Mouse (Mus musculus) MEL (cell line): ENCODE results near the gene Smoc1. TPM values are rescaled to one million over a fixed set of nuclear protein-coding genes. Genes with fewer than 3 reads are reported as not detected.

Experiments
- DNase-seq: peaks from one replicate; pipeline ENCODE4 v3.0.0; 2011; ENCODE audit warnings: low read depth, low spot score
- H3K27ac ChIP-seq: 2 replicates; pipeline ENCODE4 v1.5.1; 2012; ENCODE audit warnings: low read depth, mild to moderate bottlenecking, control low read depth, low read length, moderate library complexity; ENCODE audit not compliant: control insufficient read depth
- H3K27me3 ChIP-seq, 2 experiments: fragments of 150-350 bp in 1 of 2; sonication (generic) in 1 of 2; 2 replicates each; pipeline ENCODE4 v1.6.1; 2012; ENCODE audit warnings: low read length in 2 of 2, mild to moderate bottlenecking in 2 of 2, improper control_type of control experiment in 1 of 2, moderate library complexity in 1 of 2; ENCODE audit not compliant: insufficient read depth in 2 of 2, control insufficient read depth in 1 of 2
- H3K36me3 ChIP-seq, 2 experiments: 2 replicates each; pipeline ENCODE4 v1.6.1; 2012 to 2014; ENCODE audit warnings: low read length in 2 of 2, improper control_type of control experiment in 1 of 2, inconsistent platforms in 1 of 2, mild to moderate bottlenecking in 1 of 2; ENCODE audit not compliant: insufficient read depth in 2 of 2, control insufficient read depth in 1 of 2
- H3K4me1 ChIP-seq, 2 experiments: fragments of 150-350 bp in 1 of 2; sonication (generic) in 1 of 2; 2 replicates each; pipeline ENCODE4 v1.6.1; 2012; ENCODE audit warnings: low read length in 2 of 2, improper control_type of control experiment in 1 of 2, mild to moderate bottlenecking in 1 of 2; ENCODE audit not compliant: insufficient read depth in 2 of 2, control insufficient read depth in 1 of 2
- H3K4me3 ChIP-seq, 2 experiments: fragments of 150-350 bp in 1 of 2; sonication (generic) in 1 of 2; 2 replicates each; pipeline ENCODE4 v1.5.1; 2012; ENCODE audit warnings: low read depth in 2 of 2, low read length in 2 of 2, mild to moderate bottlenecking in 2 of 2, moderate library complexity in 2 of 2, control low read depth in 1 of 2, improper control_type of control experiment in 1 of 2; ENCODE audit not compliant: control insufficient read depth in 1 of 2, insufficient read depth in 1 of 2
- H3K79me2 ChIP-seq: 2 replicates; pipeline ENCODE4 v1.6.1; 2012; ENCODE audit warnings: mild to moderate bottlenecking, low read length, moderate library complexity; ENCODE audit not compliant: control insufficient read depth, poor library complexity, insufficient read depth
- H3K9ac ChIP-seq: 2 replicates; pipeline ENCODE4 v1.6.1; 2012; ENCODE audit warnings: low read depth, mild to moderate bottlenecking, control low read depth, low read length, moderate library complexity; ENCODE audit not compliant: control insufficient read depth, poor library complexity, severe bottlenecking
- H3K9me3 ChIP-seq: fragments of 150-350 bp; sonication (generic); replicated peaks from 2 replicates; pipeline ENCODE4 v1.6.1; 2012; ENCODE audit warnings: mild to moderate bottlenecking, low read length, improper control_type of control experiment, moderate library complexity; ENCODE audit not compliant: insufficient read depth
- BHLHE40 ChIP-seq: IDR thresholded peaks from 2 replicates; pipeline ENCODE4 v1.6.1; 2012; ENCODE audit warnings: low read depth, mild to moderate bottlenecking, inconsistent platforms, low read length, improper control_type of control experiment, borderline replicate concordance
- CHD2 ChIP-seq: IDR thresholded peaks from 2 replicates; pipeline ENCODE4 v1.6.1; 2011; ENCODE audit warnings: low read length, improper control_type of control experiment
- CTCF ChIP-seq, 3 experiments: IDR thresholded peaks in 2 of 3; conservative IDR thresholded peaks in 1 of 3; 2 replicates each; pipeline ENCODE4 v1.5.1; 2011 to 2012; ENCODE audit warnings: low read length in 3 of 3, low read depth in 2 of 3, mild to moderate bottlenecking in 2 of 3, improper control_type of control experiment in 1 of 3, inconsistent platforms in 1 of 3, mixed read lengths in 1 of 3, moderate library complexity in 1 of 3; ENCODE audit not compliant: control insufficient read depth in 1 of 3, insufficient read depth in 1 of 3, poor library complexity in 1 of 3, severe bottlenecking in 1 of 3
- E2F4 ChIP-seq: IDR thresholded peaks from 2 replicates; pipeline ENCODE4 v1.6.1; 2011; ENCODE audit warnings: low read depth, low read length, improper control_type of control experiment, borderline replicate concordance
- EP300 ChIP-seq, 2 experiments: IDR thresholded peaks; 2 replicates each; pipeline ENCODE4 v1.6.1; 2011; ENCODE audit warnings: improper control_type of control experiment in 2 of 2, low read length in 2 of 2, low read depth in 1 of 2, mild to moderate bottlenecking in 1 of 2
- ETS1 ChIP-seq: IDR thresholded peaks from 2 replicates; pipeline ENCODE4 v1.6.1; 2012; ENCODE audit warnings: low read depth, mild to moderate bottlenecking, inconsistent platforms, low read length, improper control_type of control experiment, moderate library complexity
- HCFC1 ChIP-seq: IDR thresholded peaks from 2 replicates; pipeline ENCODE4 v1.6.1; 2012; ENCODE audit warnings: low read depth, mild to moderate bottlenecking, inconsistent platforms, low read length, improper control_type of control experiment, moderate library complexity
- JUND ChIP-seq: IDR thresholded peaks from 2 replicates; pipeline ENCODE4 v1.6.1; 2011; ENCODE audit warnings: low read depth, mild to moderate bottlenecking, improper control_type of control experiment, low read length
- MAFK ChIP-seq: IDR thresholded peaks from 2 replicates; pipeline ENCODE4 v1.6.1; 2011; ENCODE audit warnings: low read depth, mild to moderate bottlenecking, low read length, improper control_type of control experiment, borderline replicate concordance
- MAX ChIP-seq: IDR thresholded peaks from 2 replicates; pipeline ENCODE4 v1.6.1; 2011; ENCODE audit warnings: low read length, improper control_type of control experiment
- MEF2A ChIP-seq: IDR thresholded peaks from 2 replicates; pipeline ENCODE4 v1.6.1; 2014; ENCODE audit warnings: low read depth, mild to moderate bottlenecking, inconsistent platforms, low read length, improper control_type of control experiment; ENCODE audit not compliant: poor library complexity, insufficient replicate concordance, severe bottlenecking; ENCODE audit errors: extremely low read depth
- MYC ChIP-seq: IDR thresholded peaks from 2 replicates; pipeline ENCODE4 v1.6.1; 2011; ENCODE audit warnings: low read depth, mild to moderate bottlenecking, low read length, improper control_type of control experiment, moderate library complexity
- NELFE ChIP-seq: IDR thresholded peaks from 2 replicates; pipeline ENCODE4 v1.6.1; 2011; ENCODE audit warnings: low read depth, low read length, improper control_type of control experiment
- POLR2A ChIP-seq, 2 experiments: IDR thresholded peaks; 2 replicates each; pipeline ENCODE4 v1.6.1; 2011 to 2012; ENCODE audit warnings: low read length in 2 of 2, mild to moderate bottlenecking in 2 of 2, control low read depth in 1 of 2, improper control_type of control experiment in 1 of 2, low read depth in 1 of 2, moderate library complexity in 1 of 2; ENCODE audit not compliant: control insufficient read depth in 1 of 2, insufficient read depth in 1 of 2, poor library complexity in 1 of 2
- POLR2AphosphoS2 ChIP-seq: IDR thresholded peaks from 2 replicates; pipeline ENCODE4 v1.6.1; 2011; ENCODE audit warnings: low read length, improper control_type of control experiment
- SIN3A ChIP-seq: IDR thresholded peaks from 2 replicates; pipeline ENCODE4 v1.6.1; 2012; ENCODE audit warnings: low read length, improper control_type of control experiment, inconsistent platforms
- SMC3 ChIP-seq: IDR thresholded peaks from 2 replicates; pipeline ENCODE4 v1.6.1; 2011; ENCODE audit warnings: low read depth, low read length, improper control_type of control experiment
- TAL1 ChIP-seq: IDR thresholded peaks from 2 replicates; pipeline ENCODE4 v1.6.1; 2012; ENCODE audit warnings: mild to moderate bottlenecking, inconsistent platforms, low read length, moderate library complexity, mixed read lengths
- TBP ChIP-seq: IDR thresholded peaks from 2 replicates; pipeline ENCODE4 v1.8.0; 2011; ENCODE audit warnings: low read depth, low read length, improper control_type of control experiment
- UBTF ChIP-seq: IDR thresholded peaks from 2 replicates; pipeline ENCODE4 v1.6.1; 2012; ENCODE audit warnings: low read depth, mild to moderate bottlenecking, inconsistent platforms, low read length, improper control_type of control experiment, moderate library complexity, borderline replicate concordance; ENCODE audit not compliant: insufficient read depth
- USF2 ChIP-seq, 2 experiments: IDR thresholded peaks; 2 replicates each; pipeline ENCODE4 v1.6.1; 2011 to 2012; ENCODE audit warnings: improper control_type of control experiment in 2 of 2, low read length in 2 of 2, borderline replicate concordance in 1 of 2, inconsistent platforms in 1 of 2, low read depth in 1 of 2, mild to moderate bottlenecking in 1 of 2; ENCODE audit not compliant: insufficient read depth in 1 of 2
- ZC3H11A ChIP-seq: IDR thresholded peaks from 2 replicates; pipeline ENCODE4 v1.6.1; 2012; ENCODE audit warnings: low read depth, mild to moderate bottlenecking, inconsistent platforms, low read length, improper control_type of control experiment
- polyA plus RNA-seq, 2 experiments: library from polyadenylated mRNA; stranded (reverse) in 1 of 2; unstranded in 1 of 2; fragments of >175 nt in 1 of 2; fragments of >200 nt in 1 of 2; gene quantifications; 2 replicates each; pipeline versions ENCODE4 v1.2.1 to v1.2.4; 2012; ENCODE audit warnings: low replicate concordance in 2 of 2, low read depth in 1 of 2; ENCODE audit not compliant: insufficient read length in 2 of 2, insufficient read depth in 1 of 2, missing spikeins in 1 of 2
- total RNA-seq: library from RNA; depleted of rRNA; stranded (reverse); fragments of 300-350 nt; gene quantifications from 2 replicates; pipeline ENCODE4 v1.2.3, GENCODE M21; 2012

Smoc1 gene
- total and polyA plus RNA-seq, 3 experiments = 18.8 to 23.3 TPM; not detected in 1

DNA sequence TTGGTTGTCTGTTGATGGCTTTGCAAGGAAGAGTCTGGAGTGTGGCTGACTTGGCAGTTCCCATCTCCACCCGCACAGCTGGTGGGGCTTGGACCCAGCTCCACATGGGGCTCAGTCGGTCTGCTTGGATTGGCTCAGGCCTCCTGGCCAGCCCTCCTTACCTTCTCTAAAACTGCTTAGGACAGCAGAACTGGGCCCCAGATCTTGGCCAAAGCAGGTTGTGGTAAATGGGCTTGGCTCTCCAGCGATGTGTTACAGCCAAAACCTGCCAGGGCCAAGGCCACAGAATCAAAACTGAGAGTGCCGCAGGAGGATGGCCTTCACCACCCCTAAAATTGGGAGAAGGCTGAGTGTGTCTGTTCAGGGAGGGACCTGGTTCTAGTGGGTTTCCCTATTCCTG is 147.3 kb downstream of the Smoc1 start:
- DNase-seq = no peak
- H3K4me1 ChIP-seq = no peaks in the 10 kb centered on the region
- H3K9me3 ChIP-seq = no peaks in the 10 kb centered on the region
- H3K27ac ChIP-seq = no peak overlapping the region
- H3K27me3 ChIP-seq = no peaks in the 10 kb centered on the region
- no peak overlapping the region for H3K4me3 ChIP-seq
- no peaks in the 10 kb centered on the region; a peak in 1 of 4 replicates for H3K36me3 ChIP-seq
- H3K79me2 ChIP-seq = no peaks in the 10 kb centered on the region
- H3K9ac ChIP-seq = no peak overlapping the region
- no peak for TF ChIP-seq EP300 (IDR thresholded peaks at IDR 0.05; ENCODE audit: low read depth in 1 of 2, low read length in 2 of 2)
- no peak for TF ChIP-seq JUND
- TF ChIP-seq UBTF = no peak
- TF ChIP-seq MAX = no peak
- TF ChIP-seq TAL1 = no peak
- TF ChIP-seq MAFK = no peak
- no peak for TF ChIP-seq SIN3A
- TF ChIP-seq BHLHE40 = no peak
- TF ChIP-seq SMC3 = no peak
- TF ChIP-seq POLR2AphosphoS2 = no peak
- TF ChIP-seq, all 39 proteins: peak for 0

GRCm38 (mm10) chr12:81175252-81175651 is 148.6 kb downstream of the Smoc1 start:
- H3K4me1 ChIP-seq = no peaks in the 10 kb centered on the region
- no peak overlapping the region for H3K9ac ChIP-seq
- no peak overlapping the region for H3K4me3 ChIP-seq
- no peaks in the 10 kb centered on the region for H3K9me3 ChIP-seq
- no peak for DNase-seq
- H3K36me3 ChIP-seq = no peaks in the 10 kb centered on the region; a peak in 1 of 4 replicates
- TF ChIP-seq CTCF (IDR thresholded peaks at IDR 0.05 in 2 of 3, conservative IDR thresholded peaks at IDR 0.05 in 1 of 3; ENCODE audit: control insufficient read depth in 1 of 3, insufficient read depth in 1 of 3, low read depth in 2 of 3, low read length in 3 of 3, poor library complexity in 1 of 3, severe bottlenecking in 1 of 3) (no peak), USF2 (IDR thresholded peaks at IDR 0.05; ENCODE audit: borderline replicate concordance in 1 of 2, insufficient read depth in 1 of 2, low read depth in 1 of 2, low read length in 2 of 2) (no peak), NELFE (no peak), POLR2A (IDR thresholded peaks at IDR 0.05; ENCODE audit: control insufficient read depth in 1 of 2, insufficient read depth in 1 of 2, low read depth in 1 of 2, low read length in 2 of 2, poor library complexity in 1 of 2) (no peak), MYC (no peak), ETS1 (no peak), TBP (no peak), UBTF (no peak), MEF2A (no peak), SIN3A (no peak), ZC3H11A (no peak), HCFC1 (no peak), E2F4 (no peak), CHD2 (no peak)
- TF ChIP-seq, all 39 proteins: peak for 0
- Histone ChIP-seq H3K27ac (no peak overlapping the region), H3K27me3 (no peaks in the 10 kb centered on the region), H3K79me2 (no peaks in the 10 kb centered on the region)
